Mouse (Mus musculus) lung, adult 18-20 months (tissue): ENCODE data around the gene Msi2.
A peak's percentile ranks its signal among the peaks of the same experiment; 100 is the strongest.

ENCODE experiments used
- DNase-seq, 2 experiments: peaks; one replicate each; pipeline ENCODE4 v3.0.0; 2022; ENCODE audit warnings: mixed read lengths in 2 of 2

Msi2 gene

GRCm38 (mm10) chr11:88472731-88473130 is 245.6 kb downstream of the Msi2 start:
- no peak for DNase-seq

GRCm38 (mm10) chr11:88471981-88472647 is 246.2 kb downstream of the Msi2 start:
- peak in 1 of 2 experiments; percentile 19 for DNase-seq

- DNase-seq, result no peak
These were observed 247.7 kb downstream of the Msi2 start for GRCm38 (mm10) chr11:88470599-88470998.

- DNase-seq, result no peak
These were observed 249.3 kb downstream of the Msi2 start for GRCm38 (mm10) chr11:88468996-88469395.

- DNase-seq, result peak; percentile 59 to 75
These were observed 250.6 kb downstream of the Msi2 start for GRCm38 (mm10) chr11:88467498-88468245.

- DNase-seq, result no peak
These were observed 254.4 kb downstream of the Msi2 start for GRCm38 (mm10) chr11:88463951-88464350.

- no peak for DNase-seq
These were observed 255.5 kb downstream of the Msi2 start for GRCm38 (mm10) chr11:88462789-88463188.

GRCm38 (mm10) chr11:88461601-88462000 is 256.7 kb downstream of the Msi2 start:
- peak; percentile 17 to 54 for DNase-seq

GRCm38 (mm10) chr11:88459946-88460736 is 258.2 kb downstream of the Msi2 start:
- DNase-seq, result peak in 1 of 2 experiments; percentile 11

GRCm38 (mm10) chr11:88457241-88457738 is 261.0 kb downstream of the Msi2 start:
- no peak for DNase-seq

GRCm38 (mm10) chr11:88454867-88455806 is 263.2 kb downstream of the Msi2 start:
- peak in 1 of 2 experiments; percentile 13 for DNase-seq

GRCm38 (mm10) chr11:88449180-88449579 is 269.1 kb downstream of the Msi2 start:
- no peak for DNase-seq

- no peak for DNase-seq
These were observed 269.7 kb downstream of the Msi2 start for GRCm38 (mm10) chr11:88448571-88448970.

GRCm38 (mm10) chr11:88447350-88447749 is 271.0 kb downstream of the Msi2 start:
- no peak for DNase-seq

- no peak for DNase-seq
These were observed 274.4 kb downstream of the Msi2 start for GRCm38 (mm10) chr11:88443905-88444304.

- DNase-seq, result no peak
These were observed 275.0 kb downstream of the Msi2 start for GRCm38 (mm10) chr11:88443291-88443690.

- DNase-seq, result no peak
These were observed 276.2 kb downstream of the Msi2 start for GRCm38 (mm10) chr11:88441871-88442740.

- no peak for DNase-seq
These were observed 279.7 kb downstream of the Msi2 start for GRCm38 (mm10) chr11:88438659-88439058.

GRCm38 (mm10) chr11:88436596-88436995 is 281.7 kb downstream of the Msi2 start:
- no peak for DNase-seq

GRCm38 (mm10) chr11:88435543-88435942 is 282.8 kb downstream of the Msi2 start:
- DNase-seq, result no peak
